Mouse (Mus musculus): Measurements from ENCODE around the gene Acsm5. TPM values are rescaled to one million over a fixed set of nuclear protein-coding genes. Genes with fewer than 3 reads are reported as not detected.
A peak's percentile ranks its signal among the peaks of the same experiment; 100 is the strongest.

Acsm5 gene
- polyA plus RNA-seq, 2 experiments = not detected

DNA sequence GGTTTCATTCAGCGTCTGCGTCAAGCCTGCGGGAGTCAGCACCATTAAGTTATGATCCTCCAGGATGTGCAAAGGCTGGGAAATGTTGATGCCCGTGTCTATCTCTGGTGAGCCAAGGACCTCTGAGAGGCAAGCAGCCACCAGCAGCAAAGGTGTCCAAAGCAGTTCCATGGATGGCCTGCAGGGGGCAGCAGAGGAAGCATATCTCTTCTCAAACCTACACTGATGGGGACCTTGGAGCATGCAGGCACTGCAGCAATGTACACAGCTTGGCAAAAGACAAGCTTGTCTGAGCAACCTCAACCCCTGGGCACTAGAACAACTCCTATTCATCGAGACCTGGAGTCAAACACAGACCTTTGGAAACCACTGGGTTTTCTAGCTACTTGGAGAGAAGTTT is 391 bp downstream of the Acsm5 start:
- H3K27me3 ChIP-seq (ENCODE audit: control insufficient read depth, insufficient read depth, low read length) = no peaks in the 10 kb centered on the region
- H3K4me3 ChIP-seq (replicated peaks; ENCODE audit: low read length) = no peak overlapping the region
- no peak overlapping the region for H3K27ac ChIP-seq (replicated peaks; ENCODE audit: low read depth, low read length)
- DNase-seq (ENCODE audit: low spot score) (peak; percentile 41), ATAC-seq (ENCODE audit: low FRiP score, low read depth) (no peak)
- WGBS = 54% methylated on average over 5 of the region's 5 CpGs
- H3K36me3 ChIP-seq (ENCODE audit: control insufficient read depth, insufficient read depth, low read length) = no peaks in the 10 kb centered on the region
- no peak for TF ChIP-seq POLR2A (IDR thresholded peaks at IDR 0.05; ENCODE audit: borderline replicate concordance, extremely low read depth, insufficient read depth, insufficient read length)
- no peak overlapping the region for H3K4me2 ChIP-seq (replicated peaks; ENCODE audit: low read depth, low read length, severe bottlenecking)
- H3K9ac ChIP-seq (ENCODE audit: low read depth, low read length, severe bottlenecking) = no peak overlapping the region
- H3K9me3 ChIP-seq (ENCODE audit: control insufficient read depth, low read length) = no peaks in the 10 kb centered on the region
- no peaks in the 10 kb centered on the region for H3K4me1 ChIP-seq (ENCODE audit: control insufficient read depth, insufficient read depth, low read length)

DNA sequence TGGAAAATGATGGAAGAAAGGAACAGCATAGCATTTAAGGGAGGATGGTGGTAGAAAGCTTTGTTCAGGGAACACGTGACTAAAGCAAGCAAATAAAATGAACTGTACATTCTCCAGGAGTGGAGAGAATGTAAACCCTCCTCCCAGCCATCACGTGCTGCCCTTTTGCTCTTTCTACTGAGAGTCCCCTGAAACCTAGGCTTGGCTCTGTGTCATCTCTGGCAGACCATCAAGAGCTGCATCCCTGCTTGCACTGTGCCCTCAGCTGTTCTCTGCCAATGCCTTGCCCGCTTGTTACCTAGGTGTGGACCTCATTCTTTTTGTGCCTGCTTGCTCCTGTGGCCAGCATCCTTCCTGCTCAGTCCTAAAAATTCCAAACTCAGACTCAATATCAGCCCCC is 2.6 kb downstream of the Acsm5 start:
- Histone ChIP-seq H3K27me3 (ENCODE audit: control insufficient read depth, insufficient read depth, low read length) (no peaks in the 10 kb centered on the region), H3K9me3 (ENCODE audit: control insufficient read depth, low read length) (no peaks in the 10 kb centered on the region), H3K4me1 (ENCODE audit: control insufficient read depth, insufficient read depth, low read length) (no peaks in the 10 kb centered on the region), H3K27ac (replicated peaks; ENCODE audit: low read depth, low read length) (no peak overlapping the region), H3K4me2 (replicated peaks; ENCODE audit: low read depth, low read length, severe bottlenecking) (no peak overlapping the region), H3K4me3 (replicated peaks; ENCODE audit: low read length) (no peak overlapping the region), H3K9ac (ENCODE audit: low read depth, low read length, severe bottlenecking) (no peak overlapping the region), H3K36me3 (ENCODE audit: control insufficient read depth, insufficient read depth, low read length) (no peaks in the 10 kb centered on the region)
- DNase-seq (ENCODE audit: low spot score) (no peak), ATAC-seq (ENCODE audit: low FRiP score, low read depth) (no peak)
- no peak for TF ChIP-seq POLR2A (IDR thresholded peaks at IDR 0.05; ENCODE audit: borderline replicate concordance, extremely low read depth, insufficient read depth, insufficient read length)
- WGBS = 71% methylated on average over 3 of the region's 3 CpGs

DNA sequence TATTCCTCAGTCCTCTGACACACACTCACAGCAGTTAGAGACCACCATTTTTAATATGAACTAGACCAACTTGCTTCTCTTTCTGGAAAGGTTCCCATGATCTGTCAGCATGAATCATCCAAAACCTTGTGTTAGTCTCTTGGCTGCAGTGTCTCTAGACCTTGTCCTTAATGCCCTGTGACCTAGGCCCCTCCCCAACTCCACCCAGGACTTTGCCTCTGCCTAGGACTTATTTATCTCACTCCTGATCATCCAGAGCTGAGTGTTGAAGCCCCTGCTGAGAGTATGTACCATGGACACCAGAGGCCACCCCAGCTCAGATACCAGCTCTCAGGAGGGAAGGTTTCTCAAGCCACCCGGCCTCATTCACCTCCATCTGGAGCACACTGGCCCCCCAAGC is 3.1 kb downstream of the Acsm5 start:
- ATAC-seq (ENCODE audit: low FRiP score, low read depth) (no peak), DNase-seq (ENCODE audit: low spot score) (no peak)
- no peaks in the 10 kb centered on the region for H3K4me1 ChIP-seq (ENCODE audit: control insufficient read depth, insufficient read depth, low read length)
- no peak overlapping the region for H3K9ac ChIP-seq (ENCODE audit: low read depth, low read length, severe bottlenecking)
- H3K36me3 ChIP-seq (ENCODE audit: control insufficient read depth, insufficient read depth, low read length) = no peaks in the 10 kb centered on the region
- no peak for TF ChIP-seq POLR2A (IDR thresholded peaks at IDR 0.05; ENCODE audit: borderline replicate concordance, extremely low read depth, insufficient read depth, insufficient read length)
- H3K27me3 ChIP-seq (ENCODE audit: control insufficient read depth, insufficient read depth, low read length) = no peaks in the 10 kb centered on the region
- no peak overlapping the region for H3K27ac ChIP-seq (replicated peaks; ENCODE audit: low read depth, low read length)
- H3K9me3 ChIP-seq (ENCODE audit: control insufficient read depth, low read length) = no peaks in the 10 kb centered on the region
- no peak overlapping the region for H3K4me3 ChIP-seq (replicated peaks; ENCODE audit: low read length)
- H3K4me2 ChIP-seq (replicated peaks; ENCODE audit: low read depth, low read length, severe bottlenecking) = no peak overlapping the region
- 64% methylated on average over 1 of the region's 1 CpGs for WGBS

DNA sequence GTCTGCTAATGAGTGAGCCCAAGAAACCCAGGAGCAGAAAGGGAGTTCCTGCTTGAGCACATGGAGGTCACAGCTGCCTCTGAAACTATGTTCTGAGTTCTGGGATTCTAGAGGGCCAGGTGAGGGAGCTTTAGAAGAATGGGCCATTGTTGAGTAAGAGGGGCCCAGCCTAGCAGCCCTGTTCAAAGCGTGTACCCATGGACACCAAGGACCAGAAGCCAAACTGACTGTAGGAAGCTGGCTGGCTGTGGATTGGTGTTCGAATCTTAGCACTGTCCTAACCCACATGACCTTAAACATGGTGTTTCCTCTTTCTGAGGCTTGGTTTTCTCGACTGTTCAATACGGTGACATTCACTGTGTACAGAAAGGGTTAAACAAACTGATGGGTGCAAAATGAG is 4.1 kb downstream of the Acsm5 start, which contains the start of gene Pdilt:
Gene Pdilt, minus strand, starts transcription at position 101 of the 400 bp plus-strand sequence.
- Histone ChIP-seq H3K4me2 (replicated peaks; ENCODE audit: low read depth, low read length, severe bottlenecking) (no peak within 1 kb of the TSS), H3K4me1 (ENCODE audit: control insufficient read depth, insufficient read depth, low read length) (no peaks in the 10 kb centered on the region), H3K36me3 (ENCODE audit: control insufficient read depth, insufficient read depth, low read length) (no peaks in the 10 kb centered on the region), H3K9me3 (ENCODE audit: control insufficient read depth, low read length) (no peaks in the 10 kb centered on the region), H3K27me3 (ENCODE audit: control insufficient read depth, insufficient read depth, low read length) (no peaks in the 10 kb centered on the region), H3K27ac (replicated peaks; ENCODE audit: low read depth, low read length) (no peak within 1 kb of the TSS), H3K9ac (ENCODE audit: low read depth, low read length, severe bottlenecking) (no peak within 1 kb of the TSS), H3K4me3 (replicated peaks; ENCODE audit: low read length) (no peak within 1 kb of the TSS)
- DNase-seq (ENCODE audit: low spot score) (no peak), ATAC-seq (ENCODE audit: low FRiP score, low read depth) (no peak)
- 77% methylated on average over 4 of the region's 4 CpGs for WGBS
- TF ChIP-seq POLR2A (IDR thresholded peaks at IDR 0.05; ENCODE audit: borderline replicate concordance, extremely low read depth, insufficient read depth, insufficient read length) = no peak

DNA sequence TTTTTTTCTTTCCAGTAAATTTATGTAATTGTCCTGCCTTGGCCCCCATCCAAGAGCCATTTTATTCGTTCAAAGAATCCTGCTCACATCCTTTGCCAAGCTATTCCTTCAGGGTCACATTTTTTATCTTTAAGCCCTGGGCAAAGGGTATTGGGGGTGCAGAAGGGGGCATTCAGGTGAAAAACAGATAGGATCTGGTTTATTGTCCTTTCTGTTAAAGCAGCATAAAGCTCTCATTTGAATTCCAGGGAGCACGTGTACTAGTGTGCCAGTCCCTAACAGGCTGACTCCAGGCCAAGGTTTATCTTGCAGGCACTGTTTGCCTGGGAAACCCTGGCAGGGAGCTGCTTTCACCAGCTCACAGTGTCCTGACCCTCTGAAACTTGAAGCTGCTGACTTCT is 6.6 kb downstream of the Acsm5 start:
- Histone ChIP-seq H3K9ac (ENCODE audit: low read depth, low read length, severe bottlenecking) (no peak overlapping the region), H3K27me3 (ENCODE audit: control insufficient read depth, insufficient read depth, low read length) (no peaks in the 10 kb centered on the region), H3K4me3 (replicated peaks; ENCODE audit: low read length) (no peak overlapping the region), H3K9me3 (ENCODE audit: control insufficient read depth, low read length) (no peaks in the 10 kb centered on the region), H3K4me2 (replicated peaks; ENCODE audit: low read depth, low read length, severe bottlenecking) (no peak overlapping the region), H3K36me3 (ENCODE audit: control insufficient read depth, insufficient read depth, low read length) (no peaks in the 10 kb centered on the region), H3K4me1 (ENCODE audit: control insufficient read depth, insufficient read depth, low read length) (no peaks in the 10 kb centered on the region), H3K27ac (replicated peaks; ENCODE audit: low read depth, low read length) (no peak overlapping the region)
- DNase-seq (ENCODE audit: low spot score) = no peak
- no peak for ATAC-seq (ENCODE audit: low FRiP score, low read depth)
- 34% methylated on average over 2 of the region's 2 CpGs for WGBS
- TF ChIP-seq POLR2A (IDR thresholded peaks at IDR 0.05; ENCODE audit: borderline replicate concordance, extremely low read depth, insufficient read depth, insufficient read length) = no peak

DNA sequence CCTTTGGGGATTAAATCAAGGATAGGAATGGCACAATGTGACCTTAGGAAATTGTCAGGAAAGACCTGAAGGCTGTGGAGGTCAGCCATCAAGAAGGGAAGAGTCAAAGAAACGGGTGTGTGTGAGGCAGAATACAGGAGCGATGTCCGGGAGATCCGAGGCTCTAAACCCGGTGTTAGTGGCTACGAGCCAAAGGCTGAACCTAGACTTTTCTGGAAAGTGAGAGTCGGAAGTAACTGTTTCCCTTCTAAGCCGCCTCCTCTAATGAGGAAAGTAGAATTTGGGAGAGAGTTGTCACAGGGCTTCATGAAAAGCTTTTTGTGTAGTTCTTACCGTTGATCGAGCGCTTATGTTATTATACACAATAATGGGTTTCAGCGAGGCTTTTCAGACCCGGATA is 7.2 kb downstream of the Acsm5 start:
- ATAC-seq (ENCODE audit: low FRiP score, low read depth) (no peak), DNase-seq (ENCODE audit: low spot score) (no peak)
- Histone ChIP-seq H3K4me3 (replicated peaks; ENCODE audit: low read length) (no peak overlapping the region), H3K9ac (ENCODE audit: low read depth, low read length, severe bottlenecking) (no peak overlapping the region), H3K27ac (replicated peaks; ENCODE audit: low read depth, low read length) (no peak overlapping the region), H3K4me1 (ENCODE audit: control insufficient read depth, insufficient read depth, low read length) (no peaks in the 10 kb centered on the region), H3K4me2 (replicated peaks; ENCODE audit: low read depth, low read length, severe bottlenecking) (no peak overlapping the region), H3K36me3 (ENCODE audit: control insufficient read depth, insufficient read depth, low read length) (no peaks in the 10 kb centered on the region), H3K27me3 (ENCODE audit: control insufficient read depth, insufficient read depth, low read length) (no peaks in the 10 kb centered on the region), H3K9me3 (ENCODE audit: control insufficient read depth, low read length) (no peaks in the 10 kb centered on the region)
- no peak for TF ChIP-seq POLR2A (IDR thresholded peaks at IDR 0.05; ENCODE audit: borderline replicate concordance, extremely low read depth, insufficient read depth, insufficient read length)
- WGBS = 81% methylated on average over 13 of the region's 13 CpGs
